Mouse (Mus musculus): ENCODE results near the gene Fsip1. TPM values are rescaled to one million over a fixed set of nuclear protein-coding genes. Genes with fewer than 3 reads are reported as not detected.

The Fsip1 gene
- polyA plus RNA-seq, 1 experiment from 2014 or later, result 1.4 TPM

GRCm38 (mm10) chr2:118099104-118099503 is 157.7 kb downstream of the Fsip1 start:
- no peak for DNase-seq (ENCODE audit: low spot score)

- DNase-seq (ENCODE audit: low spot score), result no peak
Measured at GRCm38 (mm10) chr2:118091226-118091625, 165.5 kb downstream of the Fsip1 start.

- DNase-seq (ENCODE audit: low spot score), result no peak
Measured at GRCm38 (mm10) chr2:118087044-118087726, 169.6 kb downstream of the Fsip1 start.

GRCm38 (mm10) chr2:118085647-118086046 is 171.1 kb downstream of the Fsip1 start:
- no peak for DNase-seq (ENCODE audit: low spot score)

GRCm38 (mm10) chr2:118084693-118085092 is 172.1 kb downstream of the Fsip1 start:
- DNase-seq (ENCODE audit: low spot score), result no peak

- DNase-seq (ENCODE audit: low spot score), result no peak
Measured at GRCm38 (mm10) chr2:118083652-118084051, 173.1 kb downstream of the Fsip1 start.

GRCm38 (mm10) chr2:118081581-118081980 is 175.2 kb downstream of the Fsip1 start:
- DNase-seq (ENCODE audit: low spot score), result no peak

Small RNA genes lying within 50 kb of the gene (microRNA-seq; reads per million reads assigned to microRNA genes)
- not detected for gene Gm22800 (ENCODE audit: borderline number of aligned reads)

Other genes with a start within 250 kb of the Fsip1 start
- gene Thbs1, start 145.1 kb downstream of the Fsip1 start, polyA plus RNA-seq (2015; fragmentation: Nextera tagmentation; extraction: Ambion mirVana), result 1.5 and 1.8 TPM in 2 replicates
- 0.09 and 0.30 TPM in 2 replicates for gene Gpr176, start 116.5 kb upstream of the Fsip1 start, polyA plus RNA-seq (2015; fragmentation: Nextera tagmentation; extraction: Ambion mirVana)
- gene Eif2ak4, start 131.7 kb upstream of the Fsip1 start, polyA plus RNA-seq (2015; fragmentation: Nextera tagmentation; extraction: Ambion mirVana), result 3.7 and 4.1 TPM in 2 replicates
- 372 and 403 TPM in 2 replicates for gene Srp14, start 222.7 kb upstream of the Fsip1 start, polyA plus RNA-seq (2015; fragmentation: Nextera tagmentation; extraction: Ambion mirVana)